Mouse (Mus musculus) spleen, adult 18-20 months (tissue): Measurements from ENCODE around the gene Rnf26.
"Not testable (repeated sequence)": the region's sequence is repeated elsewhere in the genome, so short reads cannot be mapped to it uniquely, and the experiment has no call there.

Experiments
- DNase-seq, 2 experiments: peaks; one replicate each; pipeline ENCODE4 v3.0.0; 2022; ENCODE audit warnings: mixed read lengths in 2 of 2

Rnf26 gene

GRCm38 (mm10) chr9:44125026-44125425, 11.7 kb upstream of the Rnf26 start:
- DNase-seq, result no peak

- no peak for DNase-seq
Observed at GRCm38 (mm10) chr9:44124317-44124716, 11.0 kb upstream of the Rnf26 start.

GRCm38 (mm10) chr9:44119948-44120465, 6.7 kb upstream of the Rnf26 start:
- DNase-seq, result no peak

GRCm38 (mm10) chr9:44119011-44119410, 5.7 kb upstream of the Rnf26 start:
- peak in 1 of 2 experiments; percentile 58 for DNase-seq

GRCm38 (mm10) chr9:44116182-44116581, 2.9 kb upstream of the Rnf26 start:
- no peak for DNase-seq

- no peak for DNase-seq
Observed at GRCm38 (mm10) chr9:44115599-44115998, 2.3 kb upstream of the Rnf26 start.

GRCm38 (mm10) chr9:44114453-44114852, 1.1 kb upstream of the Rnf26 start:
- DNase-seq, result no peak

GRCm38 (mm10) chr9:44111909-44112308, 1.4 kb downstream of the Rnf26 start:
- not testable (repeated sequence) for DNase-seq

GRCm38 (mm10) chr9:44109360-44110095, 3.8 kb downstream of the Rnf26 start:
- peak in 1 of 2 experiments; percentile 72 for DNase-seq

GRCm38 (mm10) chr9:44108269-44109055, 4.9 kb downstream of the Rnf26 start:
- DNase-seq, result no peak

GRCm38 (mm10) chr9:44107557-44108179, 5.6 kb downstream of the Rnf26 start:
- DNase-seq, result no peak

- DNase-seq, result peak in 1 of 2 experiments; percentile 23
Observed at GRCm38 (mm10) chr9:44107110-44107509, 6.2 kb downstream of the Rnf26 start, which contains the start of gene C1qtnf5. TSS of gene C1qtnf5 (plus strand) at chr9:44107245.

GRCm38 (mm10) chr9:44106596-44106995, 6.7 kb downstream of the Rnf26 start:
- DNase-seq, result no peak

- DNase-seq, result no peak
Observed at GRCm38 (mm10) chr9:44106182-44106581, 7.1 kb downstream of the Rnf26 start.

GRCm38 (mm10) chr9:44105781-44106180, 7.5 kb downstream of the Rnf26 start:
- DNase-seq, result no peak

- DNase-seq, result no peak
Observed at GRCm38 (mm10) chr9:44104881-44105280, 8.4 kb downstream of the Rnf26 start.

GRCm38 (mm10) chr9:44101490-44101889, 11.8 kb downstream of the Rnf26 start, which contains the start of gene Mfrp:
TSS of gene Mfrp (plus strand) at chr9:44101729.
- DNase-seq, result no peak

- DNase-seq, result no peak
Observed at GRCm38 (mm10) chr9:44096536-44096935, 16.8 kb downstream of the Rnf26 start.

- no peak for DNase-seq
Observed at GRCm38 (mm10) chr9:44095781-44096180, 17.5 kb downstream of the Rnf26 start.

GRCm38 (mm10) chr9:44094737-44095136, 18.6 kb downstream of the Rnf26 start:
- DNase-seq, result no peak

- DNase-seq, result peak; percentile 61 to 73
Observed at GRCm38 (mm10) chr9:44093612-44094503, 19.5 kb downstream of the Rnf26 start.
